Mouse (Mus musculus): ENCODE measurements around the gene Prune1.

Prune1 gene

DNA sequence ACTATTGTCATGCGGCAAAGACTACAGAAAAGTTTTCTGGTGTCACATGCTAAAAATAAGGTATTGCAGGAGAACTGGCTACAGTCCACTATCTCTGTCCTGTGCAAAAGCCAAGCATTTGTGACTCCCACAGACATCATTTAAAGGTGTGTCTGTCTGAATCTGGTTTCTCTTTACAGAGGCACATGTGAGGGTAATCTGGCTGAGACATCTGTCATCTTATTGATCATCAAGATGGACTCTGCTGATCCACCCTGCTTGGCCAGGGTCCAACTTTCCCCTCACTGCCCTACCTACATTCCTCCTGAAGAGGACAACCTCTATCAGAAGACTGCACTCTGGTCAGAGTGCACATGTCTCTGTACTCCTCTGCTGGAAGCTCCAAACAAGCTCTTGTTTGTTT lies 4.7 kb downstream of the Prune1 start:
- in situ Hi-C loops (cut with MboI, MseI): no loop called here

DNA sequence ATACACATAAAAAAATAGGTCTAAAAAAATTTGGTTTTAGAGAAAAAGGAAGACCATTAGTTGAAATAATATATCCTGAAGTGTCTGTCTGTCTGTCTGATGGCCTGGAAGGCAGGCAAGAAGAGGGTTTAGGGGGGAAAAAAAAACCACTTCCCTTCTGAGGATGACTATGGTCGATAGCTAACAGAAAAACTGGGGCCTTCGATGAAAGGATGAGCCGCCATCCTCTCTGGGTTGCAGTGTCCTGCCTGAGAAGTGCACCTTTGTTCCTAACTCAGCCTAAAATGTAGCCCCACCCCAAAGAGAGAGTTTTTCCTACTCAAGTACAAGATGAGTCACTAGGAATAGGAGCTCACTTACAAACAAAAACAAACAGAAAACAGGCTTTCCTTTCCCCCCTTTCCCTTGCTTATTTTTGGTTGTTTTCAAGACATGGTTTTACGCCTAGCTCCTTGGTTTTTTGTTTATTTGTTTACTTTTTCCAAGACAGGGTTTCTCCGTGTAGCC lies 5.4 kb downstream of the Prune1 start:
- in situ Hi-C loops (cut with MboI, MseI): no loop called here

GRCm38 (mm10) chr3:95275161-95275560 lies 6.7 kb downstream of the Prune1 start:
- in situ Hi-C loops (cut with MboI, MseI): no loop called here

DNA sequence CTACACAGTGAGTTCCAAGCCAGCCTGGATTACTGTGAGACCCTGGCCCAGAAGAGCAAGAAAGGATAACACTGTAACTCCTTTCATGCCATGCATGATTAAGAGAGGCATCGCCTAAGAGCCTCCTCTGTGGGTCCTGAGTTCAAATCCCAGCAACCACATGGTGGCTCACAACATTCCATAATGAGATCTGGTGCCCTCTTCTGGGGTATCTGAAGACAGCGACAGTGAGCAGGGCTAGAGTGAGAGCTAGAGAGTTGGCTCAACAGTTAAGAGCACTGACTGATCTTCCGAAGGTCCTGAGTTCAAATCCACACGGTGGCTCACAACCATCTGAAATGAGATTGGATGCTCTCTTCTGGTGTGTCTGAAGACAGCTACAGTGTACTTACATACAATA lies 7.4 kb downstream of the Prune1 start:
- in situ Hi-C loops (cut with MboI, MseI): no loop called here

GRCm38 (mm10) chr3:95273471-95273870 lies 8.4 kb downstream of the Prune1 start:
- in situ Hi-C loops (cut with MboI, MseI): no loop called here

DNA sequence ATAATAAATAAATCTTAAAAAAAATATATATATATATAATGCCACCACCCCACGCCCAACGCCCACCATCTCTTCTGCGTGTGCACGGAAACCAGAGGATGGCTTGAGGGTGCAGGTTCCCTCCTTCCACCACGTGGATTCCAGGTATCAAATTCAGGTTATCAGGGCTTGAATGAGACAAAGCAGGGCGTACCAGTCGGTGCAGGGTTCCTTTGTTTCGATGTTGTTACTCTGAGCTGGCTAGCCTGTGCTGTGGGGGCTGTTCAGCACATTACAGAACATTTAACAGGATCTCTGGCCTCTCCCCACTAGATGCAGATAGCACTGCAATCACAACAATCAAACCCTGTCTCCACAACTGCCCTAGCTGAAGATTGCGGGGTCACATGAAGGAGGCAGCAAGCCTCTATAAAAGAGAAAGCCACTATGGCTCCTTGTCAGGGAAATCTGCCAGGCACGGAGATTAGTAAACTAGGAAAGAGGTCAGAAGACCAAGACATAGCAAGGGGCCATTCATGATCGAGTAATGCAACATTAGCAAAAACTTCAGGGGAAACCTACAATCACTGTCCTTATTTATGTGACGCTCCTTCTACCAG lies 11.0 kb downstream of the Prune1 start:
- in situ Hi-C loops (cut with MboI, MseI): no loop called here

DNA sequence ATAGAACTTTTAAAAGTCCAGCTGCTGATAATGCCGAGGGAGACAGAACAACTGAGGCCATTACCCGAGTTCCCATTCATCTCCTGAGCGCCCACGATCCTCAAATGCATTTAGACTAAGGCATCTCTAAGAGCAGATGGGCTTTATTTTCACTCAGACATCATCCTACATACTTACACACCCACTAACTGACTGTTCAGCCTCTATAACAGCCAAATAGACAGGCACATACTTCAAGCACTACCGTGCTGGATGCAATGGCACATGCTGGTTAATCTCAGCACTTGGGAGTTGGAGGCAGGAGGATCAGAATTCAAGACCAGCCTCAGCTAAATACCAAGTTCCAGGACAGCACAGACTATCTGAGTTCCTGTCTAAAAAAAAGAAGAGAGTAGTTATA lies 12.1 kb downstream of the Prune1 start:
- in situ Hi-C loops (cut with MboI, MseI): no loop called here

DNA sequence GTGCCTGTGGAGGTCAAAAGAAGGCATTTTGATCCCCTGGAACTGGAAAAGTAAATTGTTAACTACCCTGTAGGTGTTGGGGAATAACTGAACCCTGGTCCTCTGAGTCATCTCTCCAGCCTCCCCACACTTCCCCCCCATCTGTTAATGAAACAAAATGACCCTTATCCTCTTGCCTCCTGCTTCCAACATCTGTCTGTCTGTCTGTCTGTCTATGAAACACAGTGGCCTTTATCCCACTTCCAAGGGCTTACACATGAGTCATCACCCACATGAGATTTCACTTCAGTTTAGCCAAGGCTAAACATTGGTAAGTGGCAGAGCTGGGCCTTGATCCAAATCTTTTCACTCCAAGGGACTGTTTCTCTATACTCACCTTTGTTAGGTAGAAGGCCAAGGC lies 14.0 kb downstream of the Prune1 start:
- in situ Hi-C loops (cut with MboI, MseI): no loop called here

DNA sequence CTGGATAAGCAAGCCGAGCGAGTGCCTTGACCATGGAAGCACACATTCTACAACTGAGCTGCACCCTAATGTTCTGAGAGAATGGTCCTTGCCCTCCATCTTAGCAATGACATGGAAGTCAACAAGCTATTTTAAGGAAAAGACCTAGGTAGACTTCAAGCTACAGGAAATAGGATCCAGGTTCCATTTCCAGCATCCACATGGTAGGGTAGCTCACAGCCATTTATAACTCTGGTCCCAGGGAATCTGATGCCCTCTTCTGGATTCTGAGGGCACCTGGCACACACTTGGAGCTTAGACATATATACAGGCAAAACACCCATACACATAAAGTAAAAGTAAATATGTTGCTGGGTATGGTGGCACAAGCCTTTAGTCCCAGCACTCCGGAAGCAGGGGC lies 15.8 kb downstream of the Prune1 start:
- in situ Hi-C loops (cut with MboI, MseI): no loop called here

DNA sequence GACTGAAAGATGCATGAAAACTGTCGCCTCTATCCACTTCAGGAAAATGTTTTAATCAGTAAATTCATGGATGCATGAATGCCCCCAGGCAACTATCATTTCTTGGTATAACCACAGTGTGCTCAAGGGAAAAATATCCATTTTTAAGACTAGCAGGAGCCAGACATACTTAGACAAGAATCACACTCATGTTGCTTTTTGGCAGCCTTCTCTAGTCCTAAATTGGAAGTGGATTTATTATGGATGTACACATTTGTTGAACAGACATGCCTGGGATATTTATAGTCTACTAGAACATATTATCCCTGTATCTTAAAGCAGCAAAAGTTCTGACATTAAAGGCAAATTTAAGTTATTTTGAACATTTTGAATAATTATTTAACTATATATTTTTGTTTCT lies 17.2 kb downstream of the Prune1 start:
- in situ Hi-C loops (cut with MboI, MseI): no loop called here

DNA sequence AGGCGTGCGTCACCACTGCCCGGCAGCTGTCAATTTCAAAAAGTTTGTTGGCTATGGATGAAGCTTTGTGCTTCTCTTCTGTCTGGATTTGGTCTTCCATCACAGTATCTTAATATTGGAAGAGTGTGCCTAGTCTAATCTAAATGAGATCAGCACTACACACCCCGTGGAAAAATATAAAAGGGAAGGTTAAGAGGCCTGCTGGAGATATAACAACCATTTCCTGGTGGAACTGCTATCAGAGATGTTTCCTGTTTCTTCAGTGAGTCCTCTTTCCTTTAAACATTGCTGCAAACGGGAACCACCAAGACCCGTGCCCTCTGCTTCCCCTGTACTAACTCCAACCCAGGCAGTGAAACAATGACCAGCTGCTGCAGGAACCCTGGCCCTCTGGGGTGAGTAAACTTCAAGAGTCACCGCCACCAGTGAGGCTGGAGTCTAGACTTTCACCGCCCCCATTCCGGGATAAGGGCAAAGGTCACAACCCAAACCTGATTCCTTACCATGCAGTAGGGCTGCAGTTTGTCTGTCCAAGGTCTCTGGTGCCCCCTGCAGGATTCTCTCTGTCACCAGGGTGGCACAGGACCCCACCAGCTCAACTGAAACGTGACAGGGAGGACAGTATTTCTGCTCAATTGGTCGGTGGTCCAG lies 18.7 kb downstream of the Prune1 start:
- in situ Hi-C loops (cut with MboI, MseI): no loop called here

DNA sequence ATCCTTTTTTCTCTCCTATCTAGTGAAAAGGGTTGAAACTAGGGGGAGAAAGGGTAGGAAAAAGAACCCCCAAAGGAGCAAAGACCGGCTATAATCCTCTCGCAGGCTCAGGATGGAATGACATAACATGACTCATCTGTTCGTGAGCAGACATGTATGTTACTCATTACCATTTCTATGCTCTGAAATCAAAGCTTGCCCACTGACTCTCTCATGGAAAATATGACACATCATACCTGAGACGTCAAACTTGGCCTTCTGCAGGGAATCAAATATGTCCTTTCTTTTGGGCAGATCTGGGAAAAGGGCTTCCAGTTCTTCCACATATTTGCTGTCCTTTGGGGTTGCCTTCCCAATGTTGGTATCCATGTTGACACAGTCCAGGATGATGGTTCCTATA lies 19.9 kb downstream of the Prune1 start:
- in situ Hi-C loops (cut with MboI, MseI): no loop called here

DNA sequence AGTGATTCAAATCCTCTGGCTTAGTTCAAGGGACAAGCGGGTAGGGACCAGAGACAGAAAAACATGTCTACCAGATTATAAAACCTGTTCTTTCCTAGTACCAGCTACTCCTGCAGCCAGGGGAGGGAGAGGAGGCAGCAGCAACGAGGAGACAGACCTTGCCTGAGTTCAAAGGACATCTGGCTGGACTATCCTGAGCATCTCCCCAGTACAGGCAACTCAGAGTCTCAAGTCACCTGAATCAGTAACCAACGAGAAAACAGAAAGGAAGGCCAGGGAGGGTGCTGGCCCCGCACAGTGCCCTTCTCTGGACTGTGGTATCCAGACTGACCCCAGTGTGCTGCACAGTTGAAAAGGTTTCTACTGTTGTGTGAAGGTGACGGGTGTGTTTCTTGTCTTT lies 24.9 kb downstream of the Prune1 start:
- in situ Hi-C loops (cut with MboI, MseI): no loop called here

DNA sequence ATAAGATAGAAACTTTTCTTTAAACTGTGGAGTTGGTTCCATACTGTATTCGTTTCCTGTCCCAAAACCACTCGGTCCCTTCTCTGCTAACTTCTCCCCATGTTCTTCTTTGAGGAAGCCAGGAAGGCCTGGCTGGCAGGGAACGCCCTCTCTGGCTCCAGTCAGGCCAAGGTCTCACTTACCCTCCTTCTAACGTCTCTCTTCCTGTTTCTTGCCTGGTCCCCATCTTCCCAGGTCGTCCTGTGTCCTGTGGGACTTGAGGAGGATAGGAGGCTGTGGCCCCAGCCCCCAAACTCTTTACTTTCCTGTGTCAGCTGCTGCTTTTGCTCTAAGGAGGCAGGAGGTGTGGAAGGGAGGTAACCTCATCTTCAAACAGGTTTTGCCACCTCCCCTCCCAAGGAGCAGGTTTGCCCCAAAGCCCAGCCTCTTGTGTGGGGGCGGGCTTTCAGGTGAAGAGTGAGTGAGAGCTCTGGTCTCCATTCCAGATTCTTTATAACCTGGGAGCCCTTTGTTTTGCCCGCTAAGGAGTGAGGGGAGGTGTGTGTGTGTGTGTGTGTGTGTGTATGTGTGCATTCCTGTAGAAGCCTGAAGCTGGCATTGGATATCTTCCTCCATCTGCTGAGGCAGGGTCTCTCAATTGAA lies 31.0 kb downstream of the Prune1 start, which contains the start of gene Bnipl:
Gene Bnipl, minus strand, starts transcription at position 411 of the 642 bp plus-strand sequence.
- in situ Hi-C loops (cut with MboI, MseI): no loop called here

DNA sequence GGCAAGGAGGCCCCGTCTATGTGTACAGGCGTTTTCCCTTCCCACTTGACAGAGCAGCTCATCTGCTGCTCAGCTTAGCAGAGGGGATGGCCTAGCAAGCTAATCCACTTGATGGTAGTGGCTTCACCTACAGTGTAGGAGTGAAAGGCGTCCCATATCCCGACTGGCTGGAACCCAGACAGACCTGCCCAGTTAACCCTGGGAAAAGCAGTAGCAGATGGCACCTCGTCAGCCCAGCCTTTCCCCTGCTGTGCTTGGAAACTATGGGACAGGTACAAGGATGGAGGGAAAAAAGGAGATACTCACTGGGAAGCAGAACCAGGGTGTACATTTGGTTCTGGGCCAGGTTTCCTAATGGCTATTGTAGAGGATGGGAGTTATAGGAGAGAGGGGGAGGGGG lies 31.5 kb downstream of the Prune1 start:
- in situ Hi-C loops (cut with MboI, MseI): no loop called here

- in situ Hi-C loops (cut with MboI, MseI): no loop called here
Observed at GRCm38 (mm10) chr3:95247660-95248336, 34.1 kb downstream of the Prune1 start.

DNA sequence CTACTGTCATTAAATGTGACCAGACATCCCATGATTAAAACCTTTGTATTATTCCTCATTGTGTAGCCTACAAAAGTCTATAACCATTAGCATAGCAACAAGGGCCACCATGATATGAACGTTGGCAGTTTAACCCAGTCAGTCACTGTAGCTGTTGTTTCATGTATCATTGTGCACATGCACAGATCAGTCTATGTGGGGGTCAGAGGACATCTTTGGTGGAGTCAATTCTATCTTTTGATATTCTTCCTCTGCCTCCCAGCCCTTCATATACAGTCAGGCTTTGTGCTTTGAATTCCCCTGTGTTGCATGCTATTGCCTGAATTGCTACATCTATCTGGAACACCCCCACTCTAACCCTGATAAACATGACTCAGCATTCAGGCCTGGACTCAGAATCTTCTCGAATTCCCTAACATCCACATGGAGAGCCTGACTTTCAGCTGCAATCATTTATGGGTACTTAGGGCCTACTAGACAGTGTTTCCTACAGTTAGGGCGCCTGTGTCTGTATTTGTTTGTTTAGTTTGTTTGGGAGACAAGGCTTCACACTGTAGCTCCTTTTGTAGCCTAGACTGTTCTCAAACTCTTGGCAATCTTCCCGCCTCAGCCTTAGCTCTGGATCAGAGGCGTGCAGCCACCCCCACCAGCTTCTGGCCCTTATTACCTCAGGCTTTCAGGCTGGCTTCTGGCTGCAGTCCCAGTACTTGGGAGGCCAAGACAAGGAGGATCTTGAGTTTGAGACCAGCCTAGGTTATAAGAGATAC lies 35.2 kb downstream of the Prune1 start:
- in situ Hi-C loops (cut with MboI, MseI): no loop called here

- in situ Hi-C loops (cut with MboI, MseI): no loop called here
Observed at GRCm38 (mm10) chr3:95243086-95243485, 38.8 kb downstream of the Prune1 start.

DNA sequence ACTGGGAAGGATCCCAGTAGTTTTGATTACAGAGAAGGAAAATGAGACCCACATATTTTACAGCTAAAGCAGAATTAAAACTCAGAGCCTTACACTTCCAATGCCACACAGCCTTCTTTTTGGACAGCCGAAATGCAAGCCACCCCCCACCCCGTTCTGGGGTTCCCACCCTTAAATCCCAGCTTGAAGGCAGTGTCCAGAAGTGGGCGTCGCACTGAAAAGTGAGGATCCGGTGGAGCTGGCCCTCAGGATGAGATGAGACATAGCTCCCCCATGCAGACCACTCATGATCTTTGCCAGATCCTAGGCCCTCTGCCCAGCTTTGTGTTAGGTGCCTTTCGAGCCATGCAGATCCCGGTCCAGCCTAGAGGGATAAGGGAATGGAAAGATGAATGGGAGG lies 40.4 kb downstream of the Prune1 start, which contains the start of gene Gm128:
Gene Gm128, minus strand, starts transcription at position 101 of the 400 bp plus-strand sequence.
- in situ Hi-C loops (cut with MboI, MseI): no loop called here

GRCm38 (mm10) chr3:95240900-95241299 lies 41.0 kb downstream of the Prune1 start:
- in situ Hi-C loops (cut with MboI, MseI): no loop called here

- in situ Hi-C loops (cut with MboI, MseI): no loop called here
Observed at GRCm38 (mm10) chr3:95239971-95240370, 41.9 kb downstream of the Prune1 start.

DNA sequence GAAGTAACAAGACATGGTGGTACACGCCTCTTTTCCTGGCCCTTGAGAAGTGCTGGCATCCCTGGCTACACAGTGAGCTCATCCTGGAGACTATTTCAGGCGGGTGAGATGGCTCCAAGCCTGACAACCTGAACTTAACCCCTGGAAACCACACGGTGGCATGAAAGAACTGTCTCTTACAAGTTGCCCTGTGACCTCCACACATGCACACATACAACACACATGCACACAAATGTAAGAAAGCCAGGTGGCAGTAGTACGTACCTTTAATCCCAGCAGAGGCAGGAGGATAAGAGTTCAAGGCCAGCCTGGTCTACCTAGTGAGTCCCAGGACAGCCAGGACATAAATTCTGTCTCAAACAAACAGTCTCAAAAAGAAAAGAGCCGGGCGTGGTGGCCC lies 42.9 kb downstream of the Prune1 start:
- in situ Hi-C loops (cut with MboI, MseI): no loop called here

Data from T-helper 1 cell (primary cell).